Mouse (Mus musculus) cerebellum, adult 11 months (tissue): ENCODE measurements at regions not wholly inside any gene's neighbourhood (a gene's known extent, or its start where the extent isn't known, plus 50 kb on each side); places are given as distances from the start of the nearest gene placed in this dataset.

Source experiments
- DNase-seq: peaks from one replicate; pipeline ENCODE4 v3.0.0; 2022

GRCm38 (mm10) chr8:91996305-91997022 lies 194.6 kb upstream of the Irx3 start:
- DNase-seq, result no peak

DNA sequence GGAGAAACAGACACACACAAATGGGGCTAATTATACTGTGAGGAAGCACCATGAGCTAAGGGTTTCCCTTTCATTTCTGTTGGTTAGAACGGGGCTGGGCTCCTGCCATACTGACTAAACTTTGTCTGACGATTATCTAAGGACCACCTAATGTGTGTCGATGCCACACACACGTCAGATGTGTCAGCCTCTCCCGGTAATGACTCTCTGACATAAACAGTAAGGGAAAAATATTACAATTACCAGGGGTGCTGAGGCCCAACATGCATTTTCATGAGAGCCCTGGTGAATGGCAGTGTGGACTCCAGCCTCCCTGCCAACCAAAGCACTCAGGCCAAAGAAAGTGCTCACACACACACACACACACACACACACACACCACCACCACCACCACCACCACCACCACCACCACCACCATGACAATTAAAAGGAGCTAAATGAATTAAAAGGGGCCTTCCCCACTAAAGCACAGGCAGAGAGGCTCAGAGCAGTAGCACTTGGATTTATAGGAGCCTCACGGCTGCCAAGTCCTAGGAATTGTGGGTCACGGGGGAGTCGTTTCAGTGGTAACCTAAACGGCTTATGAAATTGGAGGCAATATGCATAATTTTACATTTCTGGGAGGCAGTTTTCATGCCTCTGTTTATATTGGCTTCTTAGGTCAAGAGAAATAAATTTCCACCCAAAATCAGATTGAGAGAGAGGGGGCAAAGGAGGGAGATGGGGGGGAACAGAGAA lies 193.7 kb upstream of the Irx3 start:
- no peak for DNase-seq

DNA sequence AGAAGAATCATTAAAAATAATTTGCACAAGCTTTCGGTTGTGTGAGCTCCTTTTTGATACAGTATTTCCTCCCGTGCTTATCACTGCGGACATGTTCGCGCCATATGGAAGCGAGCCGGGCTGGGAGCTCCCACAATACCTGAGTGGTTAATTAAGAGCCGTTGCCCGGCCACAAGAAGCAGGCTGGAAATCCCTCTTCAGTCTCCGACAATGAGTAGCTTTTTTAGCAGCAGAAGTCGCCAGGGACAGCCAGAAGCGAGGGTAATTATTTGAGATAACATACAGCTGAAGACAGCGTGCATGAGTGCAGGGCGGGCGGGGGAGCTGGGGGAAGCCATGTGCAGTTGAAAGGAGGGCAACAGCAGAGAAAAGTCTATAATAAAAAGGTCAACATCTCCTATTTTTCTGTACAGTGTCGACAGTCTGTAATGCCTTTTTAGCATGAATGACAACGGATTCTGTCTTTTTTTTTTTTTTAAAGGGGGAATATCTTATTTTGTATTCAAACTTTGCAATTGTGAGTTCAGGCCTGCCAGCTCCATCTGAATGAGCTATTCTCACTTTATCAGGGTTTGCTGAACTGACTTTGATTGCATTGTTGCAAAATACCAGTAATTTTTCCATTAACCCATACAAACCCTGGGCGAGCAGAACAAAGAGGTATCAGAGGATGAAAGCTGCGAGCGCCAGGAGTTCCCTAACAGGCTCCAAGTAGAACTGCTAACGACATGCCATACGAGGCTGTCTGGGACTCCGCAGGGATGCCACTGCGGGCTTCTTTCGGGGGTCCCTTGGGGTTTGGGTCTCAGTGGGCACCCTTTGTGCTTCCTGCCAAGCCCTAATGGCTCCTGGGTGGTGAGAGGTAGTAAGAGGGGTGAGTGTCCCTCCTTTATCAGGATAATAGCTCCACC lies 189.9 kb upstream of the Irx3 start:
- DNase-seq, result no peak

DNA sequence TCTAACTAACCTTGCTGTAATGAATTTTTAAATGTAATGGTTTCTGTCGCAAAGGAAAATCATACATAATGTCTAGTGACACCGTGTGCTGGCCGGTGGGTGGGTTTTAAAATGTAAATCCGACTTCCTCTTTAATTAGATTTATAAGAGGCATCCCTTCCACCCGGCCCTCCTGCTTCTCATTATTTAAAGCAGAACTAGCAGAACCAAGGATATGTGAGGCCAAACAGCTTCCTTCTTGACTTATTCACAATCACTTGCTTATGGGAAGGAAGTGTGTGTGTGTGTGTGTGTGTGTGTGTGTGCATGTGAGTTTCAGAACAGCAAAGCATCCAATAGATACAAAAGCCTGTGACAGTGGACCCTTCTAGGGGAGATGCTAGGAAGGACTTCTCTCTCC lies 189.1 kb upstream of the Irx3 start:
- no peak for DNase-seq

GRCm38 (mm10) chr8:91990048-91990447 lies 188.2 kb upstream of the Irx3 start:
- DNase-seq, result no peak

DNA sequence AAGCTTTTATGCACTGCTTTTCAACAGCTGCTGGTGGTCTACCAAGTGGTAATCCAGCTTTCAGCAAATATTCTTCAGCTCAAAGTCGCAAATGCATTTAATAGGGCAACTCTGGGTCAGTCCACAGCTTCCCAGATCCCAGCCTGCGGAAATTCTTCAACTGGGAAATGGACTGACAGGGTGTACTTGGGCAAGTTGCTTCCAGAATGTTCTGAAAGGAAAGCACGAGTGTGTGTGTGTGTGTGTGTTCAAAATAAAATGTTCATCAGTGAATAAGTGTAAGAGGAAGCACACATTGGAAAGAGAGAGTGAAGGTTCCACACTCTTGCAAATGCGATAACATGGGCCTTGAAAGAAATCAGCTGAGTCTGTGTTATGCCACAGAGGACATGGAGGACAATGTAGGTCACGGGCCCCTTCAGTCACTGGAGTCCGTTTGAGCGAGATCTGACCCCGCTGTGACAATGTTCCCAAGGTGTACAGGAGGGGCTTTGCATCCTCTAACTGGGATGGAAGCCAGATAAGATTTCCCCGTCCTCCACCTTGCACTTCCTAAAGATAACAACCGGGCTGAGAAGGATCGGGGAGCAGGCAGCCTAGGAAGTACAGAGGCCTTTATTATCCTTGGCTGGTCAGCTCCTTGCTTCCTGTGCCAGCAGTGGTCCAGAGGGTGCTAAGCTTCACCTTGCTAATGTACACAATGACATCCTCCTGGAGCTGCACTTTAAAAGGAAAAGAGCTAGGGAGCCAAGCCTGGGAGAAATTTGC lies 187.2 kb upstream of the Irx3 start:
- no peak for DNase-seq

- DNase-seq, result no peak
Observed at GRCm38 (mm10) chr8:91987854-91988253, 186.0 kb upstream of the Irx3 start.

DNA sequence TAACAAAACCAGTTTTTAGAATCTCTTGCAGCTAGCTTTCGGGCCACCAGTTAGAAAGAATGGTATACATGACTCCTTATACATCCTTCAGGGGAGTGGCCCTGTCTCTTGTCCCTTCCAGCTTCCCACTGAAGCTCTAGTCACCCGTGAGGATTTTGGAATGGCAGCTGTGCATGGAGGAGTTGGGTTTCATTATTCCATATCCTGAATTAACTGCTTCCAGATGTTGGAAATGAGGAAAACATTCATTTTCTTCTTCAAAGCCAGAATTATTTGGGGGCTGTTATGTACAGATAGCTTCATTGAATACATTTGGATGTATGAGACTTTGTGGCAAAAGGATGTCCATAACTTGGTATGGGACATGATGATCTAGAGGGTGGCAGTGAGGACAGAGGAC lies 181.3 kb upstream of the Irx3 start:
- no peak for DNase-seq

DNA sequence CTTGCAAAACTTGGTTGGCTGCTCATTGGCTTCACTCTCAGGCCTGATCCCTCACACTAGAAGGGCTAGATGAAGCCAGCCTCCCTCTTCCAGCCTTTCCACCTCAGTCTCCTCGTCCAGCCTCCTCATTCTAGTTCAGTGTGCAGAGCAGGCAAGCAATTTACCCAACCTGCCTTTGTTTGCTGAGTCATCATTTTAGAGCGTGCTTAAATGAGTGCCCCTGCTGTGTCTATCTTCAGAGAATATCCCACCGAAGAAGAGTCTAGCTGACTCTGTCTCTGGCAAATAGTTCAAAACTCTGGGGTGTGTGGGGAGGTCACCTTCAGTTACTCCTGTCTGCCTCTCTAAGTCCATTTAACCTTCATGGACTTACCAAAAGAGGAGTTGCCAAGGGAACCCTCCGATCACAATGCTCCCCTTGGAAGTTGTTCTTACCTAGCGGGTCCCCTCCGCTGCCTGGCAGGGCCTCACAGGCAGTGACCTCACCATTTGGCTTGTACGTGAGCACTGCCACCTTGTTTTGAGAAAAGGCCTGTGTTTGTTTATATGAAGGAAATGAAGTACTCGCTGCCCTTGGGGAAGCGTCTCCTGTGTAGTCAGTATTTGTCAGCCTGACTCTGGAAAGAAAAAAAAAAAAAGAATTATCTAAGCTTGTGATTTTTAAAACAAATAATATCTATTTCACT lies 175.2 kb upstream of the Irx3 start:
- DNase-seq, result no peak

GRCm38 (mm10) chr8:91975460-91975859 lies 173.6 kb upstream of the Irx3 start:
- DNase-seq, result no peak

DNA sequence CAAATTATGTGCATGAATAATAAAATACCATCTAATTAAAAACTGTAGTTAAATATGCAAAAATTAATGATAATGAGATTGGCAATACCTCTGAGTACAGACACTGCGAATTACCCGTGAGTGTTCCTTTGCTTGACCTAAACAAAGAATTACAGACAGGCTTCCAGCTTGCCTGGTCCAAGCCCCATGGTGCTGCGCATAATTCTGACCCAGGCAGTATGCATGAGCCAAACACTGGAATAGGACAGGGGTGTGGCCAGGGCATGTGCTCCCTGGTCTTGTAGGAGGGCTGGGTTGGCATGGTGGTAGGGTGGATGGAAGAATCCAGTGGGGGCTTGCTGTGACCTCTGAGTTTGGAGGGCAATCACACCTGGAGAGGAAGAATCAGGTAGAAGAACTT lies 172.8 kb upstream of the Irx3 start:
- no peak for DNase-seq

DNA sequence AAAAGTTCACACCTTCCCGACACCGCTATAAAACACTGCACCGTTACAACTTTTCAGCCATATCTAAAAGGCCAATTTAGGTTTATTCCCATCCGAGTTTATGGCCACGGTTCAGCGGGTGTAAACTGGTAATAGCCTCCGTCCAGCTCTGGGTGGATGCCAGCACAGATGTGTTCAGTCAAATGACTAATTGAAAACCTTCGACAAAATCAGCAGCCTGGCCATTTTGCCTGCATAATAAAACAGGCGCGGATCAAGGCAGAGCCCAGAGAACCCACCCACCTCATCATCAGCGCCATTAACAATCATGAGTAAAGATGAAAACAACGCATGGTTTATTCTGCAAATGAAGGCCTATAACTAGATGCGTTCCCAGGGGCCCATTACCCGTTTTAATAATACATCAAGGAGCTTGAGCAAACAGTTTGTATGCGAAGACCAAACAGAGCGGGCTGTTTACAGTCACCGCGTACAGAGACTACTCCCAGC lies 172.1 kb upstream of the Irx3 start:
- DNase-seq, result no peak

GRCm38 (mm10) chr8:91967407-91967806 lies 165.5 kb upstream of the Irx3 start:
- no peak for DNase-seq

GRCm38 (mm10) chr8:91966891-91967370 lies 165.1 kb upstream of the Irx3 start:
- peak; percentile 5 for DNase-seq

- no peak for DNase-seq
Observed at GRCm38 (mm10) chr8:91961696-91962095, 159.8 kb upstream of the Irx3 start.

GRCm38 (mm10) chr8:91955170-91955569 lies 153.3 kb upstream of the Irx3 start:
- no peak for DNase-seq

DNA sequence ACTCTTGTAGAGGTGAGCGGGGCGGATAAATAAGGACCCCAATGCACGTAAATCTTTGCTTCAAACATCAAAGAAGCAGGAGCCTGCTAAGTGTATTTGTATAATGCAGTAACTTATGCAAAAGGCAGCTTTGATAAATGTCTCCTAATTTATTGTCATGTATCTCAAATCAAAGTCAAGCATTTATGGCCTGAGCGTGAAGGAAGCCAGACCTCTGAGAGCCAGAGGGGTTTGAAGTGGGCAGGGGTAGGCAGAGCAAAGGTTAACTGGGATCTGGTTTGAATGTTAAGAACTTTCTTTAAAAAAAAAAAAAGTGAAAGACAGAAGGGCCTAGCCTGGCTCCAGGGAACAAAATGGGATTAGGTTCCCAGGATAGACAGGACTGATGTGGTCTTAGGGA lies 151.1 kb upstream of the Irx3 start:
- no peak for DNase-seq

- no peak for DNase-seq
Observed at GRCm38 (mm10) chr8:91949110-91949509, 147.2 kb upstream of the Irx3 start.

DNA sequence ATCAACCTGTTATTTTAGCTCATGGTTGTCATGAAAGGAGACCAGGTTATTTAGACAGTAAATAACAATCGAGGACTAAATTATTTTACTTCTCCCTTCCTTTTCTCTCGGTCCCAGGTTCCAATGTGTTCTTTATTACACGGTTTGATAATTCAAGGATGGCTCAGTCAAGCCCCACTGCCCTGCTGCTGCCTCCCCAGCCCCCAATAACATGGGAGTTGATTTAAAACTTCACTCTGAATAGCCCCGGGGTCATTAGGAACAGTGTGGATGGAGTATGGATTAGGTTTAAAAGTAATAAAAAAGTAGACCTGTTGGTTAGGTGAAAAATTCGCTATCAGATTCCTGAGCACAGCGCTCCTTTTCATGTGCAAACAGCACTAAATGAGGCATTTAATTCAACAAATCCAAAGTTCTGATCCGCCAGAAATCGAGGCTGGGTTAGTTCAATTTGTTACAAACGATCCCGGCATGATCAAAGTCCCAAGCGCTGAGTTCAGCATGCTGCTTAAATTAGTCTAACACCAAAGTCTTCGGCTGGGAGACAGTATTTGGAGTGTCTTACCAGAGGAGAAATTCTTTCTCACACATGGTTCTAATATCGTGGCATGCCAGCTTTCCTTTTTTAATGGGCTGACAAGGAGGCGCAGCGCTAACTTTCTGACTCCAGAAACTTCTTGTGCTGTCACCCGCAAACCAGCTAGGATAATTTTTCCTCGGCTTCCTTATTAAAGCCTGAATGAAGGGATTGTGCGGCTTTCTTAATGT lies 146.5 kb upstream of the Irx3 start:
- no peak for DNase-seq

DNA sequence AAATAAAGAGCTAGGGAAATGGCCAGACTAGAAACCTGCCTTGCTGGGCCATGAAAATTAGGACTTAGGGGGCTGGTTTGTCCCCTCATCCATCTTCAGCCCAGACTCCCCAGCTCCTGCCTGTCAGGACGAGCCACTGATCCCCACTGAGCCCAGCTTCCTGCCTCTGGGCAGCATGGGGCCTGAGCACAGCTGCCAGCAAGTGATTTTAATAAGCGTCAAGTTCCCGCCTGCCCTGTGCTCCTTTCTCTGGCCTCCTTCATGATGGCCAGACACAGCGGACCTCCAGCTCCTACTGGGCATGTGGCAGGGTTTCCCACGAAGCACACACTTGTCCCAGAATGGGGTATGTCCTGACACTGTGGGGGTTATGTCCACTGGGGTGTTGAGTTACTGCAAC lies 139.1 kb upstream of the Irx3 start:
- DNase-seq, result no peak

GRCm38 (mm10) chr8:91937227-91937626 lies 135.4 kb upstream of the Irx3 start:
- no peak for DNase-seq
